Mouse (Mus musculus): ENCODE measurements around the gene Chst2. TPM values are rescaled to one million over a fixed set of nuclear protein-coding genes. Genes with fewer than 3 reads are reported as not detected.

Gene Chst2
- total and polyA plus RNA-seq, 3 experiments, result not detected

- no peaks in the 10 kb centered on the region for H3K4me1 ChIP-seq (ENCODE audit: control insufficient read depth in 1 of 2, insufficient read depth in 2 of 2, low read length in 2 of 2)
- no peaks in the 10 kb centered on the region for H3K9me3 ChIP-seq (replicated peaks; ENCODE audit: insufficient read depth, low read length)
- H3K27me3 ChIP-seq (ENCODE audit: control insufficient read depth in 1 of 2, insufficient read depth in 2 of 2, low read length in 2 of 2), result no peaks in the 10 kb centered on the region
- no peak overlapping the region for H3K9ac ChIP-seq (ENCODE audit: control insufficient read depth, low read depth, low read length, poor library complexity, severe bottlenecking)
- no peaks in the 10 kb centered on the region for H3K36me3 ChIP-seq (ENCODE audit: control insufficient read depth in 1 of 2, insufficient read depth in 2 of 2, low read length in 2 of 2)
- DNase-seq (ENCODE audit: low read depth, low spot score), result no peak
- no peak overlapping the region for H3K27ac ChIP-seq (ENCODE audit: control insufficient read depth, low read depth, low read length)
- H3K4me3 ChIP-seq (ENCODE audit: control insufficient read depth in 1 of 2, insufficient read depth in 1 of 2, low read depth in 2 of 2, low read length in 2 of 2), result no peak overlapping the region
- H3K79me2 ChIP-seq (ENCODE audit: control insufficient read depth, insufficient read depth, low read length, poor library complexity), result no peaks in the 10 kb centered on the region
- TF ChIP-seq ELF1 (IDR thresholded peaks at IDR 0.05; ENCODE audit: low read depth, low read length) (no peak), MAZ (IDR thresholded peaks at IDR 0.05; ENCODE audit: low read depth, low read length) (no peak), GABPA (IDR thresholded peaks at IDR 0.05; ENCODE audit: low read depth, low read length) (no peak), POLR2A (IDR thresholded peaks at IDR 0.05; ENCODE audit: control insufficient read depth in 1 of 2, insufficient read depth in 1 of 2, low read depth in 1 of 2, low read length in 2 of 2, poor library complexity in 1 of 2) (no peak), JUND (IDR thresholded peaks at IDR 0.05; ENCODE audit: low read depth, low read length) (no peak), MAX (IDR thresholded peaks at IDR 0.05; ENCODE audit: low read length) (no peak), ZKSCAN1 (IDR thresholded peaks at IDR 0.05; ENCODE audit: low read depth, low read length) (no peak)
These were observed 31.2 kb downstream of the Chst2 start for GRCm38 (mm10) chr9:95375336-95375735.

DNA sequence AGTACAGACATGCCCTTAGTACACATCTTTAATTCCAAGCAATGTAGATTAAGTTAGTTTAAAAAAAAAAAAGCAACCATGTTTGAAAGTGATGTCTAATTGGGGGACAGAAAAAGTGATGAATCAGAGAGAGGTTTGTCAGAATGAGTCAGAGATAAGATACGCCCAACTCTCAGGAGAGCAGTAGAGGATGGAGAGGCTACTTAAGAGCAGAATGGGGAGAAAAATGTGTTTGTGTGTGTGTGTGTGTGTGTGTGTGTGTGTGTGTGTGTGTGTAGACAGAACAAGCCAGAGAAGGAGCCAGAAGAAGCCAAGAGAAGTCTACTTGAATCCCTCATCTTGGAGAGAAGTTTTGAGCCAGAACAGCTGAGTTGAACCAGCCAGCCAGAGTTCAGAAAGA, 32.8 kb downstream of the Chst2 start:
- no peak for TF ChIP-seq MYC (IDR thresholded peaks at IDR 0.05; ENCODE audit: low read depth, low read length)
- no peak for TF ChIP-seq POLR2AphosphoS2 (IDR thresholded peaks at IDR 0.05; ENCODE audit: low read length)
- TF ChIP-seq E2F4 (IDR thresholded peaks at IDR 0.05; ENCODE audit: borderline replicate concordance, low read depth, low read length), result no peak
- no peak for TF ChIP-seq MXI1 (IDR thresholded peaks at IDR 0.05; ENCODE audit: low read depth, low read length)
- no peak for TF ChIP-seq CHD1 (IDR thresholded peaks at IDR 0.05; ENCODE audit: low read depth, low read length)
- no peak for TF ChIP-seq TCF12 (IDR thresholded peaks at IDR 0.05; ENCODE audit: low read depth, low read length)
- no peak for TF ChIP-seq MYB (IDR thresholded peaks at IDR 0.05; ENCODE audit: low read depth, low read length)
- no peak for TF ChIP-seq POLR2AphosphoS5 (IDR thresholded peaks at IDR 0.05; ENCODE audit: borderline replicate concordance, low read depth, low read length)
- TF ChIP-seq ELF1 (IDR thresholded peaks at IDR 0.05; ENCODE audit: low read depth, low read length), result no peak
- TF ChIP-seq MAZ (IDR thresholded peaks at IDR 0.05; ENCODE audit: low read depth, low read length), result no peak
- no peak for TF ChIP-seq EP300 (IDR thresholded peaks at IDR 0.05; ENCODE audit: low read depth in 1 of 2, low read length in 2 of 2)
- TF ChIP-seq MAFK (IDR thresholded peaks at IDR 0.05; ENCODE audit: borderline replicate concordance, low read depth, low read length), result no peak
- no peak overlapping the region for H3K9ac ChIP-seq (ENCODE audit: control insufficient read depth, low read depth, low read length, poor library complexity, severe bottlenecking)
- H3K9me3 ChIP-seq (replicated peaks; ENCODE audit: insufficient read depth, low read length), result no peaks in the 10 kb centered on the region
- H3K27ac ChIP-seq (ENCODE audit: control insufficient read depth, low read depth, low read length), result no peak overlapping the region
- no peak overlapping the region for H3K4me3 ChIP-seq (ENCODE audit: control insufficient read depth in 1 of 2, insufficient read depth in 1 of 2, low read depth in 2 of 2, low read length in 2 of 2)
- no peaks in the 10 kb centered on the region for H3K27me3 ChIP-seq (ENCODE audit: control insufficient read depth in 1 of 2, insufficient read depth in 2 of 2, low read length in 2 of 2)
- H3K79me2 ChIP-seq (ENCODE audit: control insufficient read depth, insufficient read depth, low read length, poor library complexity), result no peaks in the 10 kb centered on the region
- H3K36me3 ChIP-seq (ENCODE audit: control insufficient read depth in 1 of 2, insufficient read depth in 2 of 2, low read length in 2 of 2), result no peaks in the 10 kb centered on the region
- no peak for DNase-seq (ENCODE audit: low read depth, low spot score)
- no peaks in the 10 kb centered on the region for H3K4me1 ChIP-seq (ENCODE audit: control insufficient read depth in 1 of 2, insufficient read depth in 2 of 2, low read length in 2 of 2)
